ENCODE assay signal across 18 mouse cellular contexts in the genomic region with DNA sequence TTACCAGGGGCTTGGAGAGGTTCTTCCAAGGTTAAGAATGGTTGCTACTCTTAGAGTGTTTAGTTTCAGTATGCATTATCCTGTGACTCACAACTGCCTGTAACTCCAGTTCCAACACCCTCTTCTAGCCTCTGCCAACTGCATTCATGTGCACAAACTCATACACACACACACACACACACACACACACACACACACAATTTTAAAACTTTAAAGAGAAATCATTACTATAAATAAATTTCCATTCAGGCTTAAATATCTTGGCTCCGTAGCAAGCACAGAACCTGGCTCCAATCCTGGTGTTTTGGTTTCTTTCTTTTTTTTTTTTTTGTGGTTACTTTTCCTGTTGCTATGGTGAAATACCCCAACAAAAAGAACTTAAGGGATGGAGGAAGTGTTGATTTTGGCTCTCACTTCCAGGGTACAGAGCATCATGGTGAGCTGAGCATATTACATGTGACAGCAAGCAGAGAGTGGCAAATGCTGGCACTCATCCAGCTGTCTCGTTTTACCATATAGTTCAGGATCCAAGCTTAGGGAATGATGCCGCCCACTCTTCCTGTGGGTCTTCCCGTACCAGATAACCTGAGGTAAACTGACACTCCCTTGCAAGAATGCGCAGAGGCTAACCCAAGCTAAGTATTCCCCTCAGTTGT. TPM values are rescaled to one million over a fixed set of nuclear protein-coding genes. Genes with fewer than 3 reads are reported as not detected.
DNase-seq lines count a peak whose midpoint lies in the region; ATAC-seq and TF ChIP-seq lines count a peak whose summit lies in the region.
"Had no signal": no experiment of that assay in that cellular context is flagged by ENCODE, and none has a peak within 500 bp of the region (broad histone marks: within the 10 kb centered on the region; RNA-seq: fewer than 3 reads in every experiment).

No protein-coding gene starts in this region.

- no peak overlapping the region for H3K9ac ChIP-seq in lung, postnatal 0 days (replicated peaks; ENCODE audit: low read depth)
- H3K9ac ChIP-seq: hindbrain, embryonic 12.5 days; limb, embryonic 15.5 days; midbrain, embryonic 15.5 days; neural tube, embryonic 13.5 days had no signal

- no peak overlapping the region for H3K4me2 ChIP-seq in lung, postnatal 0 days (replicated peaks; ENCODE audit: low read depth, low read length)
- H3K4me2 ChIP-seq: heart, embryonic 11.5 days; hindbrain, embryonic 12.5 days; limb, embryonic 15.5 days; midbrain, embryonic 15.5 days; neural tube, embryonic 13.5 days had no signal

- peak; percentile 17 for DNase-seq in layer of hippocampus, adult 9-11 months
- no peak for DNase-seq in layer of hippocampus, postnatal 25 days (ENCODE audit: extremely low spot score in 1 of 2, low spot score in 1 of 2)
- DNase-seq in 3134 (ENCODE audit: extremely low read depth, insufficient read length, low spot score): peak; percentile 67
- peak; percentile 24 for DNase-seq in 416B (ENCODE audit: low read depth)
- DNase-seq in lung, postnatal 0 days (ENCODE audit: low spot score): peak; percentile 53
- DNase-seq in cerebellum, adult 9-11 months: no peak
- no peak for DNase-seq in spleen, postnatal 4 days (ENCODE audit: low spot score in 2 of 2)
- DNase-seq: adrenal gland, adult 8-10 months; cerebellum, postnatal 36 days; gastrocnemius, postnatal 14 days; kidney, postnatal 25 days; layer of hippocampus, postnatal 36 days had no signal

- H3K27ac ChIP-seq in lung, postnatal 0 days (ENCODE audit: low read length): no peak overlapping the region
- H3K27ac ChIP-seq: hindbrain, embryonic 12.5 days; limb, embryonic 15.5 days; midbrain, embryonic 15.5 days; neural tube, embryonic 13.5 days had no signal

- H3K4me1 ChIP-seq in lung, postnatal 0 days (ENCODE audit: insufficient read depth, low read depth, low read length): no peaks in the 10 kb centered on the region
- H3K4me1 ChIP-seq: hindbrain, embryonic 12.5 days; limb, embryonic 15.5 days; midbrain, embryonic 15.5 days; neural tube, embryonic 13.5 days had no signal

- H3K27me3 ChIP-seq in lung, postnatal 0 days (replicated peaks; ENCODE audit: insufficient read depth, low read length): no peaks in the 10 kb centered on the region
- H3K27me3 ChIP-seq: hindbrain, embryonic 12.5 days; limb, embryonic 15.5 days; midbrain, embryonic 15.5 days; neural tube, embryonic 13.5 days had no signal

- 51% methylated on average over 5 of the region's 5 CpGs for WGBS in lung, postnatal 0 days

- H3K9me3 ChIP-seq in lung, postnatal 0 days (ENCODE audit: low read length): no peaks in the 10 kb centered on the region
- H3K9me3 ChIP-seq: hindbrain, embryonic 12.5 days; limb, embryonic 15.5 days; midbrain, embryonic 15.5 days; neural tube, embryonic 13.5 days had no signal

- peak; percentile 65 for ATAC-seq in lung, postnatal 0 days
- ATAC-seq: intestine, postnatal 0 days; midbrain, embryonic 15.5 days had no signal

- H3K4me3 ChIP-seq in lung, postnatal 0 days (ENCODE audit: low read depth, low read length): no peak overlapping the region
- H3K4me3 ChIP-seq: hindbrain, embryonic 12.5 days; limb, embryonic 15.5 days; midbrain, embryonic 15.5 days; neural tube, embryonic 13.5 days had no signal

- no peaks in the 10 kb centered on the region for H3K36me3 ChIP-seq in lung, postnatal 0 days (ENCODE audit: insufficient read depth, low read length)
- H3K36me3 ChIP-seq: hindbrain, embryonic 12.5 days; limb, embryonic 15.5 days; midbrain, embryonic 15.5 days; neural tube, embryonic 13.5 days had no signal

- TF ChIP-seq CTCF in lung, postnatal 0 days (IDR thresholded peaks at IDR 0.05): no peak

- 0 out of 2 replicates have a peak, but pooled peaks have one; percentile 19 for TF ChIP-seq EP300 in lung, postnatal 0 days (IDR thresholded peaks at IDR 0.05)

RNA-seq across cellular contexts. Expression of gene Ttll8, which starts 10.2 kb away (rescaled TPM):
- 1 to 10 TPM; 1.9 to 2.1 TPM for total RNA-seq in layer of hippocampus, postnatal 25 days (2021)
- 0.06 and 0.07 TPM in 2 replicates for polyA plus RNA-seq in lung, postnatal 0 days (2015; fragmentation: Nextera tagmentation; extraction: Ambion mirVana)
- total RNA-seq: adrenal gland, adult 8-10 months; gastrocnemius, postnatal 14 days had no signal
- polyA plus RNA-seq: heart, embryonic 11.5 days; hindbrain, embryonic 12.5 days; intestine, postnatal 0 days; limb, embryonic 15.5 days; neural tube, embryonic 13.5 days had no signal

RNA-seq across cellular contexts. Expression of gene Mlc1, which starts 34.8 kb away (rescaled TPM):
- 100 to 1,000 TPM; 115 to 130 TPM for total RNA-seq in layer of hippocampus, postnatal 25 days (2021)
- polyA plus RNA-seq in lung, postnatal 0 days (2015; fragmentation: Nextera tagmentation; extraction: Ambion mirVana): 21.5 and 29.4 TPM in 2 replicates
- polyA plus RNA-seq: heart, embryonic 11.5 days; intestine, postnatal 0 days had no signal

RNA-seq across cellular contexts. Expression of gene Mov10l1, which starts 38.7 kb away (rescaled TPM):
- total RNA-seq in layer of hippocampus, postnatal 25 days (2021): not detected
- polyA plus RNA-seq in lung, postnatal 0 days (2015; fragmentation: Nextera tagmentation; extraction: Ambion mirVana): 0.42 and 0.88 TPM in 2 replicates
- total RNA-seq: adrenal gland, adult 8-10 months; gastrocnemius, postnatal 14 days; layer of hippocampus, postnatal 36 days had no signal
- polyA plus RNA-seq: hindbrain, embryonic 12.5 days; intestine, postnatal 0 days; midbrain, embryonic 15.5 days had no signal

Comparison
In these comparisons a context has a peak if more than half of its experiments do, and no peak if none do; other contexts are left out.
1. DNase-seq: peak in layer of hippocampus, adult 9-11 months (single experiment), 3134 (single experiment), 416B (single experiment) and lung, postnatal 0 days (single experiment); none in layer of hippocampus, postnatal 25 days (0 of 2), cerebellum, adult 9-11 months (single experiment) and spleen, postnatal 4 days (0 of 2).